Mouse (Mus musculus) natural killer cell, adult 2 months (primary cell): ENCODE results near the gene Pbsn.
"Not testable (repeated sequence)": the region's sequence is repeated elsewhere in the genome, so short reads cannot be mapped to it uniquely, and the experiment has no call there.

Experiments used
- DNase-seq, 2 experiments: peaks; one replicate each; pipeline ENCODE4 v3.0.0; 2022; ENCODE audit warnings: low spot score in 2 of 2

The Pbsn gene

DNA sequence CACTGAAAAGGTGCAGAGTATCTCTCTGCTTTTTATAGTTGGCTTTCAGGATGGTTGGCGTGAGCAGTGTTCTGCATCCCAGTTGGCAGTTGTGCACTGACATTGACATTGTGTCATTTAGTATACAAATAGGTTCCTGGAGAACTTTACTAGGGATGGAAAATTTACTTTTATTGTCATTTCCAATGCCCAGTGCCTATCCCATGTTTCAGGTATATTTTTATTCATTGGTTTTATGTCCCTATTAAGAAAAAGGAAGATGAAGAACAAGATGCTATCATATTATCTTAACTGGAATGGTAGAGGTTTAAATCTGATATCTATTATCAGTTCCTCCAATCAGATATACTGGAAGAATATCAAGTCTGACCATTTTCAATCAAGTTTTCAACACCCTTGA, at the start of gene Pbsn:
TSS of gene Pbsn (minus strand) at position 101 of the 400 bp plus-strand sequence.
- no peak for DNase-seq

DNA sequence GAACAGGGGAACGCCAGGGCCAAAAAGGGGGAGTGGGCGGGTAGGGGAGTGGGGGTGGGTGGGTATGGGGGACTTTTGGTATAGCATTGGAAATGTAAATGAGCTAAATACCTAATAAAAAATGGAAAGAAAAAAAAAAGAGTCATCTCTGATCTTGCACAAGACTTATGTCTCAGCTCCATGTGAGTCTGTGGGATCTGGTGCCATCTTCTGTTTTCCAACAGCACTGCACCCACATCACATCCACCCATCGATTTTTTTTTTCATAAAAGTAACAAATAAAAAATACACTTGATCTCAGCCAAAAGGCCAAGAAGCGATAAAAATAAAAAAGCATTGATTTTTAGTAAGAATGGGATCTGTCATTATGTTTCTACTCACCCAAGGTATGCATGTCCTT, 26.6 kb upstream of the Pbsn start:
- DNase-seq: not testable (repeated sequence)

DNA sequence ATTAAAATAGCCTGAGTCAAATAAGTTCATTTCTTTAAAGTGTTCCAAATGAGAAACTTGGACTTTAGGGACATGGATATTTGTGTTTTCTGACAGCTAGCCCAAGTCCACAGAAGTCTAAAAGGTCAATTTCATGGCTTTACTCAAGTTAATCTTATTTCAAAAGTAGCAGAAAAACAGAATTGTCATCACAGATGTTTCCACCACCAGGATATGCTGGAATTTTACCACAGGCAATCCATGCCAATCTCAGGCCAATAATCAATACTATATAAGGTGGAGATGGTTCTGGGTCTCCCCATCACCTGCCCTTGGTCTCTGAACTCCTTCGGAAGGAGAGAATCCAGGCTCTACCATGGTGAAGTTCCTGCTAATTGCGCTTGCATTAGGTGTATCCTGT, 11.0 kb upstream of the Pbsn start, which contains the start of gene Gm14744:
TSS of gene Gm14744 (plus strand) at position 301 of the 400 bp plus-strand sequence.
- not testable (repeated sequence) for DNase-seq

DNA sequence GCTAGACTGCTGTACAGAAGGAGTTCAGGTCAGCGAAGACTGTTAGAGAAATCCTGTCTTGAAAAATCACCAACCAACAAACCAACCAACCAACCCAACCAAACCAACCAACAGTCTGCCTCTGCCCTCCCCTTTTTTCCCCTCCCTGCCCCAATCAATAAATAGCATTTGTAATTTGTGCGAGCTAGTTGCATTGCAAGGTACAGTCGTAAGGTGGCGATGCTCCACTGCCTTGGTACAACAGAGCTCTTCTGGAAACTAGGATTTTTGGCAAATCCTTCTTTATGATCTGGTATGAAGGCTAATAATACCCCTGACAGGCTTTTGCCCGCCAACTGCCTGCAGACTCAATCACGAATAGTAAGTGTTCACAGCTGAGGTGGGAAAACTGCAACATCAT, 41.4 kb downstream of the Pbsn start:
- DNase-seq: no peak

DNA sequence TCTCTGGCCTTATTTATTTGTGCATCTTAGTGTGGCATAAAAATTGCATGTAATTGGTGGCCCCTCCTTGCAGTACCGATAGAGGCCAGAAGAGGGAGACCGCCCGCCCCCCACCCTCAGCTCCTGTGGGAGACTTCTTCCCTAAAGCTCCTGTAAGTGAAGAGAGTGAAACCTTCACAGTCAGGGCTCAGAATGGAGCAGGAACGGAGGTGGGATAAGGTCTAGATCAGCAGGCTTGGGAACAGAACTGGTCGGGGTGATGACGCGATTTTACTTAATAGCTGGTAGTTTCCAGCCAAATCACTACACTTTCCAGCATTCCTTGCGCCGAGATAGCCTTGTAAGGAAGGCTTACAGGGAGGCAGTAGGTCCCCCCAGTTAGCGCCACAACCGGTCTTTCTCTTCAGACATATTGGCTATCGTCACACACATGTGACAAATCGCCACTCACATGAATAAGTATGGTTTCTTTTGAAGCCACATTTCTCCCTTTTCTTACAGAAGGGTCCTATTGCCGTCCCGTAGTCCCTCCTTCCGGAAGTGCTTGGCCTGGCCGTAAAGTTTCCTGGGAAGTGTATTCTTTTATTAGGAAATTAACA, 42.7 kb downstream of the Pbsn start:
- peak in 1 of 2 experiments; percentile 62 for DNase-seq

DNA sequence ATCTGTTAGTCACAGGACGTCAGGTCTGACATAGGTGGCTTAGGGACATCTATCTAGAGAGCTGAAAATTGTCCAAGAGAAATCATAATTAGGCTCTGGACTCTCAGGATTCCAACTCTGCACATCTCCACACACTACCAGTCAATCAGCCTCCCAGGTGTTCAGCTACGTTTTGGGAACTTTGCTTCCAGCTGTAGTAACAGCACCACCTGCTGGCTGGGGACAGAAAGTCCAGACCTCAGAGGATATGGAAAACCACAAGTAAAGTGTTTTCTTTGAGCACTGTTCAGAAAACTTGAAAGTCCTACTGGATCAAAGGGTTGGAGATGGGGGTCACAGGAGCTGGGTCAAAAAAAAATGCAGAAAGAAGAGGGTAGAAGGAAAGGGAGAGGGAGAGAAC, 44.8 kb downstream of the Pbsn start:
- peak; percentile 20 to 22 for DNase-seq

- no peak for DNase-seq
These were observed 51.1 kb downstream of the Pbsn start for GRCm38 (mm10) chrX:77802293-77802692.

- DNase-seq: peak; percentile 7 to 42
These were observed 51.9 kb downstream of the Pbsn start for GRCm38 (mm10) chrX:77801543-77801942.

- DNase-seq: peak in 1 of 2 experiments; percentile 17
These were observed 53.9 kb downstream of the Pbsn start for GRCm38 (mm10) chrX:77799554-77799953.

DNA sequence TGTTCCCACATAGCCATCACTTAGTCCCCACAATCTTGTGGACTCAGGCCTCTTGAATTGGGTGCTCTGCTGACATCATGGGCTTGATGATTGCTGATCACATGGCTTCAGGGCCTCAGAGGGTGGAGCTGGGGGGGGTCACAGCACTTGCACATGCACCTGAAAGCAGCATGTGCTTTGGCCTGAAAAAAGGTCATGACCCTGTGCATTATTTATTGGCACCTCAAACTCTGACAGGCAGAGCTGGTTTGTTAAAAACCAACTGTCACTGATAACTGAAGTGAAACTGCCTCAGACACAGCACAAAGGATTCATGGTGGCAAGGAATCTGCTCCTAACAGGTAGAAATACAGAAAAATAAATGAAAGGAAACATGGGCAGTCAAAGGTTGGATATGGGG, 55.6 kb downstream of the Pbsn start:
- no peak for DNase-seq

DNA sequence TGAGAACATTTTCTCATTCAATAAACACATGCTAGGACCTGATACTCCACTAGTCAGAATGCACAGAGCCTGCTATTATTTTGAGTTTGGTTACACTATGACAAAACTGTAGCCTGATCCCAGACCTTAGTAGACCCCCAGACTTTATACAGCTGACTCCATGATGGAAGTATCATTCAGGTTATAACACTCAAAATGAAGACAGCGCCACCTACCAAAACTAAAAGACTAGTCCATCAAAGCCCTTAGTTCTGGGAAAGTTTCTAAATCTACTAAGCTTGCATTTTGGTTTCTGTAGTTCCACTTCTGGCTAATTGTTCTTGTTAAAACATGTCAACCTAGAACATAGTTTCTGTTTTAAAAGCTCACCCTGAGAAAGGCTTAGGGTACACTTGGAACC, 56.5 kb downstream of the Pbsn start:
- DNase-seq: no peak

GRCm38 (mm10) chrX:77796238-77796835, 57.1 kb downstream of the Pbsn start, which contains the start of gene Prkx:
Gene Prkx (minus strand): TSS chrX:77796278.
- no peak for DNase-seq

DNA sequence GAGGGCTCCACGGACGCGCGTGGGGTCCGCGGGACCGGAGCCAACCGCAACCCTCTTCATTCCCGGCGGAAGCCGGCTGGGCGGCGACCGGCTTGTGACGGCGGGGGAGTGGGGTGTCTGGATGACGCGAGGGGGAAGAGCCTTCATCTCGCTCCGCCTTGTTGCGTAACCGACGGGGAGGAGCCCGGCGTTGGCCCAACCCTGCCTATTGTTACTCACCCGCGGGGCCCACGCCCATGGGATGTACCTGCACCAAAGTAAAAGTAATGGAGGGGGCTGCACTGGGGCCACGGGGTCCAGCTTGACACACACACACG, 57.6 kb downstream of the Pbsn start:
- DNase-seq: peak; percentile 82 to 86

DNA sequence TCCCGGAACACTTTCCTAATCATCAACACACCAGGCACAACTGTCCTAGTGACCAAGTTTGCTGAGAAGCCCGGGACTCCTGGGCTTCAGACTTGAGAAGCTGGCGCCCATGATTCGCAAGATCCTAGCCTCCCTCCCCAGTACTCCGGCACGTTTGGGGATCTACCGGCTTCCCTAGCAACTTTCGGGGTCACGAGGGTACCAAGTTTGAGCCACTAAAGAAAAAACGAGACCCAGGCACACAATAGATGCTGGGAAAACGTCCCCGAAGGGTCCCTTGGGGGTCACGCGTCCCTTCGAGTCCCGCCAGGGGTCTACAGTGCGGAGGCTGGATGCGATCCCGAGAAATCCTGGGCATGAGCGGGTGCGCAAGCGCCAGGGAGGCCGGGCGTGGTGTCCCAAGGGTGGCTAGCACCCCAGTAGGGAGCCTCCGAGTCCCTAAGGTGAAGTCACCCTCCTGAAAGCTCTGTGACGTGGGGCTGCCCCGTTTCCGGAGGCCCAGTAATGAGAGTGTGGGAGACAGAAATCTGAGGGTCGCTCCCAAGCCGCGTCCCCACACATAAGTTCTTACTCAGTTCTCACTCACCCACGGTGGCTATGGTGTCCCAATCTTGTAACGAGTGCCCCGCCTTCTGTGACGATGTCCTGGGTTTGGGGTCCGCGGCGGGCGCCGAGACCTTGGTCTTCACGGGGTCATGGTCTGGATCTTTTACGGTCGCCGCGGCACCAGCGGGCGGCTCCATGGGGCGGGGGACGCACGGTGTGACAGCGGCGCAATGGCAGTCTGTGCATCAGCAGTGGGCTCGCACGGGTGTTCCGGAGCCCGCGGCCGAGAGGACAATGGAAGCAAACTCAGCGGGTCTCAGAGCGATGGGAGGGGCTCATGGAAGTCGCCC, 58.2 kb downstream of the Pbsn start:
- peak; percentile 30 to 33 for DNase-seq

- peak; percentile 2 to 15 for DNase-seq
These were observed 64.7 kb downstream of the Pbsn start for GRCm38 (mm10) chrX:77788675-77789074.
